Mouse (Mus musculus) heart, postnatal 0 days (tissue): ENCODE results near the gene Creld2.

Experiments
- CTCF ChIP-seq: IDR thresholded peaks from 2 replicates; pipeline ENCODE4 v1.5.1; 2016; ENCODE audit warnings: antibody characterized with exemption, control low read depth, low read depth
- EP300 ChIP-seq: IDR thresholded peaks from 2 replicates; pipeline ENCODE4 v1.6.1; 2016; ENCODE audit warnings: antibody characterized with exemption, low read depth

DNA sequence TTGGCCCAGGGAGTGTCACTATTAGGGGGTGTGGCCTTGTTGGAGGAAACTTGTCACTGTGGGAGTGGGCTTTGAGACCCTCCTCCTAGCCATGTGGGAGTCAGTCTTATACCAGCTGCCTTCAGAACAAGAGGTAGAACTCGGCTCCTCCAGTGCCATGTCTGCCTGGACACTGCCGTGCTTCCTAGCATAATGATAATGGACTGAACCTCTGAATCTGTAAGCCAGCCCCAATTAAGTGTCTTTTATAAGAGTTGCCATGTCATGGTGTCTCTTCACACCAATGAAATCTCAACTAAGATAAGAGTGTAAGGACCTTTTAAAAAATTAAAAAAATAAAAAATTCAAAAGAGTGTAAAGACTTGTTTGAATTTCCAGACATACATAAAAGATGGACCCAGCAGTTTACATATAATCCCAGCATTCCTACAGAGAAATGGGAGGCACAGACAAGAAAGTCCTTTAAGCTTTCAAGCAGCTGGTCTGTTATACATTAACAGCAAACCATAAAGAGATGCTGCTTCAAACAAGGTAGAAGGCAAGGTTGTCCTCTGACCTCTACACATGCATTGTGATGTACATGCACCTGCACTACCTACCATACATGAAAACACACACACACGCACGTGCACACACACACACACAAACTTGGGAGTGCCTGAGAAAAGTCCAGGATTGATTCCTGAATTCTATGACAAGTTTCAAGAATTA lies 27.2 kb upstream of the Creld2 start:
- no peak for TF ChIP-seq CTCF
- no peak for TF ChIP-seq EP300
